Mouse (Mus musculus): Measurements from ENCODE around the gene Dscam.

Dscam gene

GRCm38 (mm10) chr16:96559796-96560195 lies 610.8 kb downstream of the Dscam start:
- DNase-seq (ENCODE audit: low spot score in 2 of 2) = no peak

- DNase-seq (ENCODE audit: low spot score in 2 of 2) = no peak
Measured at GRCm38 (mm10) chr16:96558341-96558740, 612.2 kb downstream of the Dscam start.

GRCm38 (mm10) chr16:96556621-96557020 lies 613.9 kb downstream of the Dscam start:
- DNase-seq (ENCODE audit: low spot score in 2 of 2) = no peak

- no peak for DNase-seq (ENCODE audit: low spot score in 2 of 2)
Measured at GRCm38 (mm10) chr16:96555412-96555811, 615.1 kb downstream of the Dscam start.

- no peak for DNase-seq (ENCODE audit: low spot score in 2 of 2)
Measured at GRCm38 (mm10) chr16:96552680-96553079, 617.9 kb downstream of the Dscam start.

GRCm38 (mm10) chr16:96541056-96541455 lies 629.5 kb downstream of the Dscam start:
- peak; percentile 25 to 57 for DNase-seq (ENCODE audit: low spot score in 2 of 2)

Data from spleen, postnatal 14 days (tissue).